Mouse (Mus musculus) CH12.LX (cell line): ENCODE results near the gene Chst11. TPM values are rescaled to one million over a fixed set of nuclear protein-coding genes. Genes with fewer than 3 reads are reported as not detected.

Experiments
- DNase-seq: peaks from one replicate; pipeline ENCODE4 v3.0.0-alpha.2; 2013; ENCODE audit errors: extremely low read depth
- H3K27ac ChIP-seq: 2 replicates; pipeline ENCODE4 v1.5.1; 2012; ENCODE audit warnings: low read depth, mild to moderate bottlenecking, control low read depth, moderate library complexity; ENCODE audit not compliant: insufficient read depth
- H3K27me3 ChIP-seq: replicated peaks from 2 replicates; pipeline ENCODE3; 2012; ENCODE audit warnings: inconsistent platforms
- H3K36me3 ChIP-seq, 2 experiments: replicated peaks in 1 of 2; 2 replicates each; pipeline versions ENCODE3 to v1.6.1; 2012; ENCODE audit warnings: inconsistent platforms in 1 of 2, low read length in 1 of 2, mild to moderate bottlenecking in 1 of 2, mixed read lengths in 1 of 2, moderate library complexity in 1 of 2; ENCODE audit not compliant: control insufficient read depth in 1 of 2, insufficient read depth in 1 of 2
- H3K4me1 ChIP-seq, 2 experiments: 2 replicates each; pipeline ENCODE4 v1.6.1; 2012; ENCODE audit warnings: inconsistent platforms in 1 of 2, moderate library complexity in 1 of 2; ENCODE audit not compliant: insufficient read depth in 2 of 2, control insufficient read depth in 1 of 2
- H3K4me2 ChIP-seq: 2 replicates; pipeline ENCODE4 v1.6.1; 2012; ENCODE audit warnings: low read depth, mild to moderate bottlenecking, control low read depth; ENCODE audit not compliant: poor library complexity, insufficient read depth, severe bottlenecking
- H3K4me3 ChIP-seq, 3 experiments: fragments of 150-350 bp in 1 of 3; sonication (generic) in 1 of 3; replicated peaks in 1 of 3; 2 replicates each; pipeline versions ENCODE3 to v1.5.1; 2011 to 2012; ENCODE audit warnings: low read depth in 2 of 3, low read length in 2 of 3, mild to moderate bottlenecking in 2 of 3, moderate library complexity in 2 of 3, control low read depth in 1 of 3, improper control_type of control experiment in 1 of 3, inconsistent platforms in 1 of 3, mixed read lengths in 1 of 3; ENCODE audit not compliant: poor library complexity in 1 of 3
- H3K79me2 ChIP-seq: replicated peaks from 2 replicates; pipeline ENCODE4 v1.6.1; 2012; ENCODE audit warnings: mild to moderate bottlenecking, moderate library complexity; ENCODE audit not compliant: control insufficient read depth, poor library complexity, insufficient read depth, severe bottlenecking; ENCODE audit errors: extremely low read depth
- H3K9ac ChIP-seq: 2 replicates; pipeline ENCODE4 v1.6.1; 2012; ENCODE audit warnings: low read depth, mild to moderate bottlenecking, control low read depth, moderate library complexity; ENCODE audit not compliant: insufficient read depth
- H3K9me3 ChIP-seq: replicated peaks from 2 replicates; pipeline ENCODE3; 2012; ENCODE audit warnings: low read length, inconsistent platforms, mixed read lengths
- BHLHE40 ChIP-seq: IDR thresholded peaks from 2 replicates; pipeline ENCODE4 v1.6.1; 2011; ENCODE audit warnings: mild to moderate bottlenecking, low read depth, low read length, improper control_type of control experiment
- CHD1 ChIP-seq: IDR thresholded peaks from 2 replicates; pipeline ENCODE4 v1.6.1; 2012; ENCODE audit warnings: low read depth, low read length, improper control_type of control experiment, inconsistent platforms
- CHD2 ChIP-seq: IDR thresholded peaks from 2 replicates; pipeline ENCODE4 v1.6.1; 2011; ENCODE audit warnings: low read length, improper control_type of control experiment
- E2F4 ChIP-seq: IDR thresholded peaks from 2 replicates; pipeline ENCODE4 v1.6.1; 2011; ENCODE audit warnings: low read depth, low read length, improper control_type of control experiment; ENCODE audit not compliant: insufficient replicate concordance
- ETS1 ChIP-seq: conservative IDR thresholded peaks from 2 replicates; pipeline ENCODE4 v1.6.1; 2012; ENCODE audit warnings: low read depth, mild to moderate bottlenecking, inconsistent platforms, low read length, improper control_type of control experiment, moderate library complexity
- GABPA ChIP-seq: IDR thresholded peaks from 2 replicates; pipeline ENCODE4 v1.6.1; 2012; ENCODE audit warnings: low read depth, low read length, improper control_type of control experiment, inconsistent platforms; ENCODE audit not compliant: insufficient replicate concordance
- HCFC1 ChIP-seq: IDR thresholded peaks from 2 replicates; pipeline ENCODE4 v1.6.1; 2012; ENCODE audit warnings: low read depth, mild to moderate bottlenecking, inconsistent platforms, low read length, improper control_type of control experiment
- IRF4 ChIP-seq: IDR thresholded peaks from 2 replicates; pipeline ENCODE4 v1.6.1; 2014; ENCODE audit warnings: low read depth, mild to moderate bottlenecking, inconsistent platforms, low read length, improper control_type of control experiment
- MAX ChIP-seq: IDR thresholded peaks from 2 replicates; pipeline ENCODE4 v1.6.1; 2011; ENCODE audit warnings: low read length, improper control_type of control experiment
- MXI1 ChIP-seq: IDR thresholded peaks from 2 replicates; pipeline ENCODE4 v1.6.1; 2011; ENCODE audit warnings: mild to moderate bottlenecking, low read depth, low read length, improper control_type of control experiment
- MYC ChIP-seq: IDR thresholded peaks from 2 replicates; pipeline ENCODE4 v1.6.1; 2011; ENCODE audit warnings: low read depth, mild to moderate bottlenecking, improper control_type of control experiment, low read length
- PAX5 ChIP-seq: IDR thresholded peaks from 2 replicates; pipeline ENCODE4 v1.6.1; 2012; ENCODE audit warnings: low read length, inconsistent platforms, mixed read lengths
- POLR2A ChIP-seq: IDR thresholded peaks from 2 replicates; pipeline ENCODE4 v1.6.1; 2011; ENCODE audit warnings: low read depth, mild to moderate bottlenecking, improper control_type of control experiment, low read length
- POLR2AphosphoS2 ChIP-seq: IDR thresholded peaks from 2 replicates; pipeline ENCODE4 v1.6.1; 2011; ENCODE audit warnings: low read depth, low read length, improper control_type of control experiment
- RAD21 ChIP-seq: IDR thresholded peaks from 2 replicates; pipeline ENCODE4 v1.6.1; 2011; ENCODE audit warnings: low read depth, mild to moderate bottlenecking, low read length, improper control_type of control experiment, moderate library complexity
- SMC3 ChIP-seq: IDR thresholded peaks from 2 replicates; pipeline ENCODE4 v1.6.1; 2011; ENCODE audit warnings: low read depth, low read length, improper control_type of control experiment
- TBP ChIP-seq: conservative IDR thresholded peaks from 2 replicates; pipeline ENCODE4 v1.6.1; 2011; ENCODE audit warnings: low read depth, low read length, improper control_type of control experiment
- USF2 ChIP-seq: conservative IDR thresholded peaks from 2 replicates; pipeline ENCODE4 v1.6.1; 2011; ENCODE audit warnings: low read depth, low read length, improper control_type of control experiment
- ZC3H11A ChIP-seq: IDR thresholded peaks from 2 replicates; pipeline ENCODE4 v1.6.1; 2012; ENCODE audit warnings: low read depth, mild to moderate bottlenecking, inconsistent platforms, low read length, improper control_type of control experiment
- ZKSCAN1 ChIP-seq: IDR thresholded peaks from 2 replicates; pipeline ENCODE4 v1.6.1; 2012; ENCODE audit warnings: low read depth, inconsistent platforms, low read length, improper control_type of control experiment, borderline replicate concordance
- dilution Hi-C: fragments of 300-500 bp; cut with MboI; formaldehyde crosslinking; loops from 2 replicates; pipeline ENCODE4 v1.14.3; 2020; ENCODE audit warnings: low sequenced_read_pairs; ENCODE audit not compliant: extremely low pct_unique_long_range_greater_than_20kb, extremely low pct_ligation_motif_present
- in situ Hi-C: fragments of 300-500 bp; cut with MboI; formaldehyde crosslinking; loops from 3 replicates; pipeline ENCODE4 v1.14.3; 2019; ENCODE audit warnings: low sequenced_read_pairs, low pct_ligation_motif_present, low pct_unique_long_range_greater_than_20kb, mixed read lengths
- polyA plus RNA-seq: library from polyadenylated mRNA; unstranded; fragments of >175 nt; gene quantifications from 2 replicates; pipeline ENCODE4 v1.2.1, GENCODE M21; 2012; ENCODE audit warnings: low read depth; ENCODE audit not compliant: insufficient read length
- total RNA-seq, 2 experiments: library from RNA; depleted of rRNA; stranded (reverse); fragments of 300-350 nt in 1 of 2; fragments of >200 nt in 1 of 2; gene quantifications; 2 replicates each; pipeline ENCODE4 v1.2.3; 2012 to 2014

The Chst11 gene
- total and polyA plus RNA-seq, 3 experiments: 3.6 to 5.3 (median 4.5) TPM

GRCm38 (mm10) chr10:83030928-83031327 is 45.6 kb downstream of the Chst11 start:
- DNase-seq: no peak
- Histone ChIP-seq H3K79me2 (no peaks in the 10 kb centered on the region; the same call in 1 of the 2 replicates), H3K4me3 (no peak overlapping the region), H3K9me3 (no peaks in the 10 kb centered on the region), H3K27me3 (no peaks in the 10 kb centered on the region), H3K27ac (no peak overlapping the region), H3K4me1 (peaks cover 16 to 50% of the 10 kb centered on the region in 2 experiments), H3K36me3 (no peaks in the 10 kb centered on the region), H3K9ac (no peak overlapping the region)
- dilution Hi-C loops: no loop called here
- in situ Hi-C loops: no loop called here
- no peak for TF ChIP-seq BHLHE40
- TF ChIP-seq ETS1: no peak
- no peak for TF ChIP-seq CHD1
- no peak for TF ChIP-seq SMC3
- TF ChIP-seq MYC: no peak
- no peak for TF ChIP-seq E2F4
- TF ChIP-seq IRF4: no peak
- no peak for TF ChIP-seq CHD2
- TF ChIP-seq, all 38 proteins: peak for 0
- H3K4me2 ChIP-seq: no peak overlapping the region

GRCm38 (mm10) chr10:83031561-83031960 is 46.3 kb downstream of the Chst11 start:
- Histone ChIP-seq H3K79me2 (no peaks in the 10 kb centered on the region; the same call in 1 of the 2 replicates), H3K4me1 (peaks cover 12 to 44% of the 10 kb centered on the region in 2 experiments), H3K36me3 (no peaks in the 10 kb centered on the region), H3K4me2 (no peak overlapping the region), H3K4me3 (no peak overlapping the region), H3K9ac (no peak overlapping the region), H3K9me3 (no peaks in the 10 kb centered on the region), H3K27me3 (no peaks in the 10 kb centered on the region), H3K27ac (no peak overlapping the region)
- TF ChIP-seq ZC3H11A (no peak), POLR2AphosphoS2 (no peak), SMC3 (no peak), IRF4 (no peak), HCFC1 (no peak), PAX5 (no peak), USF2 (no peak), MXI1 (no peak), BHLHE40 (no peak), CHD1 (no peak), ZKSCAN1 (no peak), TBP (no peak), POLR2A (no peak), GABPA (no peak), RAD21 (no peak), MAX (no peak), CHD2 (no peak), ETS1 (no peak)
- DNase-seq: no peak
- dilution Hi-C loops: no loop called here
- in situ Hi-C loops: no loop called here
